In genomic region chr15:88032751-88033150, GRCm38 (mm10) we compare ENCODE assay signal across 28 mouse cellular contexts.
"Had no signal": no experiment of that assay in that cellular context is flagged by ENCODE, and none has a peak within 500 bp of the region (broad histone marks: within the 10 kb centered on the region; RNA-seq: fewer than 3 reads in every experiment).

No protein-coding gene starts in this region.

- H3K27me3 ChIP-seq: limb, embryonic 13.5 days; limb, embryonic 15.5 days; liver, embryonic 12.5 days; liver, embryonic 13.5 days; liver, embryonic 15.5 days; lung, embryonic 15.5 days; megakaryocyte, embryonic 14.5 days; midbrain, embryonic 12.5 days; midbrain, embryonic 15.5 days; neural tube, embryonic 12.5 days had no signal

- H3K9me3 ChIP-seq: limb, embryonic 10.5 days; limb, embryonic 12.5 days; limb, embryonic 13.5 days; limb, embryonic 15.5 days; liver, embryonic 12.5 days; liver, embryonic 13.5 days; liver, embryonic 15.5 days; lung, embryonic 15.5 days; midbrain, embryonic 10.5 days; midbrain, embryonic 12.5 days; midbrain, embryonic 13.5 days; midbrain, embryonic 15.5 days; neural tube, embryonic 12.5 days had no signal

- H3K36me3 ChIP-seq: limb, embryonic 10.5 days; limb, embryonic 12.5 days; limb, embryonic 13.5 days; limb, embryonic 15.5 days; liver, embryonic 12.5 days; liver, embryonic 13.5 days; liver, embryonic 15.5 days; lung, embryonic 15.5 days; midbrain, embryonic 10.5 days; midbrain, embryonic 12.5 days; midbrain, embryonic 13.5 days; midbrain, embryonic 15.5 days; neural tube, embryonic 12.5 days had no signal

- H3K4me1 ChIP-seq: limb, embryonic 12.5 days; limb, embryonic 13.5 days; limb, embryonic 15.5 days; liver, embryonic 12.5 days; liver, embryonic 13.5 days; liver, embryonic 15.5 days; lung, embryonic 15.5 days; megakaryocyte, embryonic 14.5 days had no signal

- DNase-seq: left cerebral cortex, postnatal 4 days; liver; liver, embryonic 13.5 days; liver, postnatal 0 days; lung, adult 18-20 months; lung, adult 2 months; lung, embryonic 14.5 days; lung, postnatal 10 days; lung, postnatal 14 days; lung, postnatal 36 days; lung, postnatal 4 days; midbrain, embryonic 14.5 days had no signal

- H3K4me3 ChIP-seq: limb, embryonic 10.5 days; limb, embryonic 12.5 days; limb, embryonic 13.5 days; limb, embryonic 15.5 days; liver, embryonic 12.5 days; liver, embryonic 13.5 days; liver, embryonic 15.5 days; lung, embryonic 15.5 days; megakaryocyte, embryonic 14.5 days; midbrain, embryonic 10.5 days; midbrain, embryonic 12.5 days; midbrain, embryonic 13.5 days; midbrain, embryonic 15.5 days; myocyte; neural tube, embryonic 12.5 days had no signal

- H3K27ac ChIP-seq: limb, embryonic 10.5 days; limb, embryonic 12.5 days; limb, embryonic 13.5 days; limb, embryonic 15.5 days; liver, embryonic 12.5 days; liver, embryonic 13.5 days; liver, embryonic 14.5 days; liver, embryonic 15.5 days; lung, embryonic 15.5 days; macrophage; midbrain, embryonic 10.5 days; midbrain, embryonic 12.5 days; midbrain, embryonic 13.5 days; midbrain, embryonic 15.5 days; neural tube, embryonic 12.5 days had no signal
